Mouse (Mus musculus) hematopoietic stem cell, adult 5-6 weeks (primary cell): ENCODE data around the gene Bahd1. TPM values are rescaled to one million over a fixed set of nuclear protein-coding genes. Genes with fewer than 3 reads are reported as not detected.

Source experiments
- ATAC-seq, 2 experiments: fragments of 125-278 bp in 1 of 2; replicated peaks in 1 of 2; 2 replicates each; pipeline ENCODE4 v1.8.0; 2016 to 2017; ENCODE audit warnings: inconsistent platforms in 2 of 2, mild to moderate bottlenecking in 2 of 2, moderate number of reproducible peaks in 2 of 2, low read depth in 1 of 2, moderate TSS enrichment in 1 of 2; ENCODE audit not compliant: low FRiP score in 2 of 2, poor library complexity in 2 of 2, severe bottlenecking in 2 of 2, insufficient read depth in 1 of 2, low TSS enrichment in 1 of 2
- total RNA-seq: library from RNA; stranded (forward); fragments of 172-1452, 232-1000 nt; gene quantifications from 2 replicates; pipeline ENCODE4 v1.2.3, GENCODE M21; 2017

Bahd1 gene
- total RNA-seq, 1 experiment from 2014 or later = 6.4 TPM

DNA sequence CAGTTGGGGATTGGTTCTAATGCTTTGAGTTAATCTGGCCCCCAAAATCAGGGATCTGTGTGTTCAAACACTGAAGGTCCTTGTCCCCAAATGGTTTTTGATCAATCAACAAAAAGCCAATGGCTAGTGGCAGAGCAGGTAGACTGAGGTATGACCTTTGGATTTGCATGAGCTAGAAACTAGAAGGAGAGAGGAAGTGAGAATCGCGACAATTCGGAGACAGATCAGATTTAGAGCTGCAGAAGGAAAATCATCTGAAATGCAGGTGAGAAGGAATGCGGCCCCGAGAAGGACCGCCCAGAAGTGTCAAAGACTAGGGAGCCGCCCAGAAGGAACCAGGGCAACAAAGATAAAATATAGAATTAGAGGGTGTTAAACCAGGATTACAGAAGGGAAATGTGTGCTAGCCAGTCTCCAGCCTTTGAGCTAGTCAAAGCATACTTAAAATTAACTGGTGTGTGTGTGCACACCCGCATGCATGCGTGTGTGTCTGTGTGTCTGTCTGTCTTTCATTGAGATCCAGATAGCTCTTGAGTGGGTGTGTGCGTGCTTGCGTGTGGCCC lies 69.5 kb downstream of the Bahd1 start:
- no peak for ATAC-seq

- ATAC-seq = no peak
These were observed 71.9 kb downstream of the Bahd1 start for GRCm38 (mm10) chr2:118972048-118972447.

DNA sequence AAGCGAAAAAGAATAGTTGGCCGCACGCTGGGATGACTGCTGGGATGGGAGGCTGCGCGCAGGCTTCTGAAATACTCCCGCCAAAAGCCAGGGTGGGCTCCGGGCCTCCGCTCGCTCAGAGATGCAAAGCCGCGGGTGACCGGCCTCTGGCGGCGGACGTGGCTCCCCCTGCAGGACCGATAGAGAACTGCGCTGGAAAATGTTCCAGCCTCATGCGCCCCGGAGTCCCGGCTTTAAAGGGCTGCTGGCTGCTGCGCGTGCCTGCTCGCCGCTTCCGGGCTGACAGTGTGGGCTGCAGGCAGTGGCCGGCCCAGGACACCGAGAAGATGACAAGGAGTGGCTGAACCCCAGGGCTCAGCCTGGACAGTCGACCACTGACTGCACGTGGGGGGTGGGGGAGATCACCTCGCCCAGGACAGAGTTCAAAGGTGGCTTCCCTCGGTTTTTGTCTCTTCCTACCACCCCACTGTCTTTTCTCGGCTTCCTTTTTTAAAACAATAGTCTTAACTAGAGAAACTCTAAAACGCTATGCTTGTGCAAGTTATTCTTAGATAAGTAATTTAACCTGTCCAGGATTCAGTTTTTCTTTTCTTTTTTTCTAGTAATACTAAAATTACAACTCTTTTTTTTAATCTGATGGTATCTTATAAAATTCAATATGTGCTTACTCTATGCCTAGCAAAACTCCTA lies 72.7 kb downstream of the Bahd1 start:
- peak; percentile 78 to 79 for ATAC-seq

Other genes starting within 250 kb of the Bahd1 start
- gene Pak6, start 237.1 kb upstream of the Bahd1 start, total RNA-seq = 0.94 TPM in 1 of 2 replicates, not detected in the other
- gene Ankrd63, start 196.4 kb upstream of the Bahd1 start, total RNA-seq = 1.9 and 2.3 TPM in 2 replicates
- 67.8 and 118 TPM in 2 replicates for gene Plcb2, start 171.9 kb upstream of the Bahd1 start, total RNA-seq
- 17.7 and 23.0 TPM in 2 replicates for gene Inafm2, start 154.6 kb upstream of the Bahd1 start, total RNA-seq
- 2.1 and 2.8 TPM in 2 replicates for gene Ccdc9b, start 137.7 kb upstream of the Bahd1 start, total RNA-seq
- not detected in 2 replicates for gene Phgr1, start 127.6 kb upstream of the Bahd1 start, total RNA-seq
- not detected in 2 replicates for gene Disp2, start 120.7 kb upstream of the Bahd1 start, total RNA-seq
- 97.9 and 151 TPM in 2 replicates for gene Knstrn, start 86.4 kb upstream of the Bahd1 start, total RNA-seq
- gene Ivd, start 38.4 kb upstream of the Bahd1 start, total RNA-seq = 30.4 and 35.1 TPM in 2 replicates
- gene Chst14, start 26.1 kb downstream of the Bahd1 start, total RNA-seq = 4.0 and 4.5 TPM in 2 replicates
- 8.0 and 16.3 TPM in 2 replicates for gene Ccdc32, start 129.0 kb downstream of the Bahd1 start, total RNA-seq
- 18.7 and 22.1 TPM in 2 replicates for gene Rpusd2, start 134.4 kb downstream of the Bahd1 start, total RNA-seq
- 52.0 and 56.7 TPM in 2 replicates for gene Knl1, start 146.7 kb downstream of the Bahd1 start, total RNA-seq
- 16.8 and 29.0 TPM in 2 replicates for gene Rad51, start 212.4 kb downstream of the Bahd1 start, total RNA-seq